Mouse (Mus musculus) olfactory bulb, adult 2 months (tissue): ENCODE results near the gene Cyp4f39.

Experiments
- CTCF ChIP-seq: fragments of 200-500 bp; IDR thresholded peaks from 2 replicates; pipeline ENCODE4 v1.5.1; 2012; ENCODE audit warnings: low read depth, mild to moderate bottlenecking, low read length, moderate library complexity; ENCODE audit not compliant: insufficient read depth
- POLR2A ChIP-seq: fragments of 200-500 bp; IDR thresholded peaks from 2 replicates; pipeline ENCODE4 v1.6.1; 2012; ENCODE audit warnings: mild to moderate bottlenecking, low read depth, low read length, moderate library complexity; ENCODE audit not compliant: insufficient read depth

- TF ChIP-seq CTCF (no peak), POLR2A (no peak)
Measured at GRCm38 (mm10) chr17:32445016-32445415, 7.5 kb upstream of the Cyp4f39 start.
